Mouse (Mus musculus) bone marrow macrophage, adult 2 months (primary cell): ENCODE data around the gene Ap4e1.

Experiments used
- CTCF ChIP-seq: IDR thresholded peaks from 2 replicates; pipeline ENCODE4 v1.5.1; 2012; ENCODE audit warnings: low read depth, mild to moderate bottlenecking, low read length, moderate library complexity
- POLR2A ChIP-seq: IDR thresholded peaks from 2 replicates; pipeline ENCODE4 v1.6.1; 2012; ENCODE audit warnings: mild to moderate bottlenecking, low read depth, low read length, borderline replicate concordance

GRCm38 (mm10) chr2:127070879-127071278, 62.4 kb downstream of the Ap4e1 start:
- TF ChIP-seq CTCF = no peak
- no peak for TF ChIP-seq POLR2A
